In genomic region chr9:36895009-36895693, GRCm38 (mm10) we compare ENCODE assay signal across 9 mouse cellular contexts.
DNase-seq lines count a peak whose midpoint lies in the region; ATAC-seq and TF ChIP-seq lines count a peak whose summit lies in the region.
"Had no signal": no experiment of that assay in that cellular context is flagged by ENCODE, and none has a peak within 500 bp of the region (broad histone marks: within the 10 kb centered on the region; RNA-seq: fewer than 3 reads in every experiment).

No protein-coding gene starts in this region.

- peak; percentile 75 for ATAC-seq in lung, embryonic 14.5 days (ENCODE audit: insufficient read depth)

- H3K27me3 ChIP-seq in lung, embryonic 14.5 days (ENCODE audit: insufficient read depth, low read length), result no peaks in the 10 kb centered on the region
- H3K27me3 ChIP-seq: liver, embryonic 13.5 days had no signal

- no peak overlapping the region for H3K27ac ChIP-seq in lung, embryonic 14.5 days (ENCODE audit: low read depth)
- H3K27ac ChIP-seq: liver, embryonic 13.5 days had no signal

- DNase-seq in urinary bladder, postnatal 14 days (ENCODE audit: low spot score), result peak; percentile 60
- DNase-seq in urinary bladder, adult 2 months (ENCODE audit: low spot score), result no peak
- DNase-seq in embryo, embryonic 11 days, result peak; percentile 74
- DNase-seq in heart, adult 9 months (ENCODE audit: low spot score in 2 of 2), result peak; percentile 43 to 45
- DNase-seq in kidney, postnatal 14 days, result peak; percentile 49
- DNase-seq in lung, embryonic 14.5 days, result peak; percentile 82
- peak; percentile 78 for DNase-seq in retina, postnatal 1 day
- no peak for DNase-seq in natural killer cell, adult 2 months (ENCODE audit: low spot score in 2 of 2)
- DNase-seq: liver, embryonic 13.5 days had no signal

- WGBS in lung, embryonic 14.5 days, result 73% methylated on average over 8 of the region's 8 CpGs

- TF ChIP-seq CTCF in lung, embryonic 14.5 days (IDR thresholded peaks at IDR 0.05; ENCODE audit: low read depth), result peak; percentile 76

- no peaks in the 10 kb centered on the region for H3K9me3 ChIP-seq in lung, embryonic 14.5 days (ENCODE audit: low read depth, low read length)
- H3K9me3 ChIP-seq: liver, embryonic 13.5 days had no signal

- no peak overlapping the region for H3K4me3 ChIP-seq in lung, embryonic 14.5 days (ENCODE audit: low read depth, low read length)
- H3K4me3 ChIP-seq: liver, embryonic 13.5 days had no signal

- no peak overlapping the region for H3K4me2 ChIP-seq in lung, embryonic 14.5 days
- H3K4me2 ChIP-seq: liver, embryonic 13.5 days had no signal

- H3K4me1 ChIP-seq in lung, embryonic 14.5 days (ENCODE audit: insufficient read depth), result no peaks in the 10 kb centered on the region; the same call in 1 of the 2 replicates
- H3K4me1 ChIP-seq: liver, embryonic 13.5 days had no signal

- no peaks in the 10 kb centered on the region for H3K36me3 ChIP-seq in lung, embryonic 14.5 days (ENCODE audit: insufficient read depth)
- H3K36me3 ChIP-seq: liver, embryonic 13.5 days had no signal

- no peak overlapping the region for H3K9ac ChIP-seq in lung, embryonic 14.5 days
- H3K9ac ChIP-seq: liver, embryonic 13.5 days had no signal

Comparison
In these comparisons a context has a peak if more than half of its experiments do, and no peak if none do; other contexts are left out.
1. DNase-seq: peak in urinary bladder, postnatal 14 days (single experiment), embryo, embryonic 11 days (single experiment), heart, adult 9 months (2 of 2), kidney, postnatal 14 days (single experiment), lung, embryonic 14.5 days (single experiment) and retina, postnatal 1 day (single experiment); none in urinary bladder, adult 2 months (single experiment) and natural killer cell, adult 2 months (0 of 2).